Mouse (Mus musculus) frontal cortex, postnatal 25 days (tissue): ENCODE results near the gene Tekt3.
A peak's percentile ranks its signal among the peaks of the same experiment; 100 is the strongest.

Source experiments
- DNase-seq, 2 experiments: peaks; one replicate each; pipeline ENCODE4 v3.0.0; 2022; ENCODE audit warnings: low spot score in 2 of 2

Tekt3 gene

DNA sequence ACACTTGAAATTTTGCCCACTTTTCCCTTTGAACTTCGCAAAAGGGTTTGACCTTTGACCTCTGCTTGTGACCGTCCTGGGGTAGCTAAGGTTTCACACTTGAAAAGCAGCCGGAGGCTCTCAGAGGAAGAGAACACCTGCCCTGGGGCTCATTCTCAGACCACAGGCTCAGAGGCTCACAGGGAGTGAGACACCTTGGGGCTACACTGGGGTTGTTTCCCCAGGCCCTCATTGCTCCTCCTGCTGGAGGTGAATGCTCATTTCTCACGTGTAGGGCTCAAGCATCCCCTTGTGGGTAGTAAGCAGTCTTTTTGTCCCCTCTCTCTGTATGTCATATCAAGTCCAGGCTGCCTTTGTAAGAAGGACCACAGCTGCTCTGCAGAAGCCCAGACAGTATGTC, 62.9 kb downstream of the Tekt3 start:
- DNase-seq: no peak

DNA sequence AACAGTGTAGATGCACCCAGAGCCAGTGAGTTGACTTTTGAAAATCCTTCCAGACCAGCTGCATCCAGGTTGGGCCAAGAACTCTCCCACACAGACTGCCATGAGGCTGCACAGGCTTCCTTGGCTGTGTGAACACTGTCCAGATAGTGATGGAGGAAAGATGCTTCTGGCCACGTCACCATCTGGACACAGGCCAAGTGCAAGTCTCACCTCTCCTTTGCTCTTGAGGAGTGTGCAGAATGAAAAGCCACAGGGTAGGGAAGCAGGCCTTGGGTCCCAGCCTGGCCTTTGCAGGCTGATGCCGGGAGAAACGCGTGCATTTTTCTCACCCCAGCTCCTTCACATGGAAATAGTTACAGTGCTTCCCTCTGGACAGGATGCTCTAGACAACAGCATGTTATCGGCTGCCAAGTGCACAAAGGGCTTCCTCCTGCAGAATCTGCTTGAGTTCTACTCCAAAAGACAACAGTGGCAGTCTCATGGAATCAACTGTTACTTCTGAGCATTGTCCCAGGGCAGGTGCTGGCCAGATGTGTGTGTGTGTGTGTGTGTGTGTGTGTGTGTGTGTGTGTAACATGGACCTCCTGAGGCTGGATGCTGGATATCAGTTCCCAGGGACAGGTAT, 64.5 kb downstream of the Tekt3 start:
- DNase-seq: no peak

- no peak for DNase-seq
These were observed 65.5 kb downstream of the Tekt3 start for GRCm38 (mm10) chr11:63126976-63127375.

DNA sequence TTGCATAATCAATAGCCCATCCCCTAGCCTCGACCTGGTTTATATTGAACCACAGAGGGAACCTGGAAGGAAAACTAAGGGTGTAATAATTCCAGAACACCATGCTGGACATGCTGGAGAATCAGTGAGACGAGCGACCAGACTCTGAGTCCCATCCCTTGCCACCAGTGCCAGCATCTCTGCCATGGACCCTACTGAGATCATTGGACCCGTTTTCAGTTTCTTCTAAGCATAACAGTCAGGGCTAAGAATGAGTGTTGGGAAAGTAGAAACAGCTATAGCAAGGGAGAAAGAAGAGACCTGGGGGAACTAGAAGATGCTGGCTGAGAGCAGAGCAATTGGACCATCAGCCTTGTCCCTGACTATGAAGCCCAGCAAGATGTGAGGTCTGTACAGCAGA, 66.1 kb downstream of the Tekt3 start:
- no peak for DNase-seq

GRCm38 (mm10) chr11:63128784-63129183, 67.3 kb downstream of the Tekt3 start, which contains the start of gene Pmp22:
TSS of gene Pmp22 (plus strand) at chr11:63128982.
- no peak for DNase-seq

DNA sequence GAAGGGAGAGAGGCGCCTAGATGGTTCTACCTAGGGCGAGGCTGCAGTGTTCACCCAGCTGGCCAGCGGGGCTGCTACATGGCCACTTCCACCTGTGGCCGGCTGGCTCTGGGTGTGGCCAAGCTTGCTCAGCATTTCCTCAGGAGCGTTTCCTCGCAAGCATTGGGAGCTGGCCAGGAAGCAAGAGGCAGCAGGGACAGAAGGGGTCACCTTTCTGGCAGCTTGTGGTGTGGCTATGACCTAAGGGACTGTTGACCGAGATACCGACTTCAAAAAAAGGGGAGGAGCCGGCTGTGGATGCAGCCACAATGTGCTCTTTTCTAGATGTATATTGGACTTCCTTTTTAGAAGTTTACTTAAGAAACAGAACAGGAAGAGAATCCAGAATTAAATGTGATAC, 67.9 kb downstream of the Tekt3 start:
- no peak for DNase-seq

GRCm38 (mm10) chr11:63129840-63130239, 68.4 kb downstream of the Tekt3 start:
- DNase-seq: no peak

DNA sequence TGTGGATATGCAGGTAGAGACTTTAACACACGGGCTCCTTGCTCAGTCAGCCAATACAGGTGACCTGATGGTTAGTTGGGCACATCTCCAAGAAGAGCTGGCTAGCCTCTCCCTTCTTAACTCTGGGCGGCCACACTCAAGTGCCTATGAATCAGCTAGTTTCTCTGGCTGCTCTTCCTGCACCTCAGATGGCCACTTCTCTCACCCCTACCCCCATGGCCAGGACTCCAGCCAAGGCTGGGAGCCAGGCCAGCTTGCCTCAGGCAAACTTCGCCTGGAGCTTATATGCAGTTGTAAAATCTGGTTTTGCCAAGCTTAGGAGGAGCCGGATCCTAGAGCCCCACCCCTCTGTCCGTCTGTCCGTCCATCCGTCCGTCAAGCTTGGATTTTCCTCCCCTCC, 69.0 kb downstream of the Tekt3 start:
- no peak for DNase-seq

DNA sequence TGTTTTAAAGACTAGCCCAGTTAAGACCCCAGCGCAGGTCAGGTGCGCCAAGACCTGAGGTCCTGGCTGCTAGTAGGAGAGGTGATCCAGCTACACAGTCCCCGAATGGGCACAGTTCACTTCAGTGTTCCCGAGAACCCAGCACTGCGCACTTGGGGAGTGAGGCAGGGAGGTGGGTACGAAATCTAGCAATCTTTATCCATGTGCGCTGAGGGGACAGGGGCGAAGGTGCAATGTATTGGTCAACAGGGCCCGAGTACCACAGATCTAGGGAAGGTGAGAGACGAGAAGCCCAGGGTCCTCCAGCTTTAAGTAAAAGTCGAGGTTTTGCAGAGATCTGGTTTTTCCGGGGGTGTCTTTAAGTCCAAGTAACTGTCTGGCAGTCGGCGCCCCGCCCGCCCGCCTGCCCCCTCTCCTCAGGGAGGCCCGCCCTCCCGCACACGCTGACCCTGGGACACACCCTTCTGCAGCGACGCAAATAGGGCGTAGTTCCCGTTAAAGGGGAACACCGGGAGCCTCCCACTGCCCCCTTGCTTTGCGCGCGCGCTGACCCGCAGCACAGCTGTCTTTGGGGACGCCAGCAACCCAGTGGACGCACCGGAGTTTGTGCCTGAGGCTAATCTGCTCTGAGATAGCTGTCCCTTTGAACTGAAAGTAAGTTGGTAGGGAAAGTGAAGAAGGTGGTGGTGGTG, 69.7 kb downstream of the Tekt3 start:
- DNase-seq: no peak

- DNase-seq: no peak
These were observed 70.2 kb downstream of the Tekt3 start for GRCm38 (mm10) chr11:63131693-63132040.

DNA sequence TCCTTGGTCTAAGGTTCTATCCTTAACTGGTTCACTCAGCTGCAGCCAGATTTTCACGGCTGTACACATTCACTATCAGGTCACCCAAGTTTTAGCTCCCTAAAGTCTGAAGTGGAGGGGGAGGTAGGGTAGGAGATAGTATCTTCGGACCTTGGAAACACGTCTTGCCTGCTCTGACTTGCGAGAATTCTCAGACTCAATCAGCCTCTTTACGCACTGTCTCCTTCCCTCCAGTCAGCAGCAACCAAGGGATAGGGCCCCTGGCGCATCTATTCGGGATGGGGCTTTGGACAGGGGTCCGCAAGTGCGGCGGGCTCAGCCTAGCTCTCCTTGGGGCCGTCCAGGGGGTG, 70.7 kb downstream of the Tekt3 start:
- no peak for DNase-seq

DNA sequence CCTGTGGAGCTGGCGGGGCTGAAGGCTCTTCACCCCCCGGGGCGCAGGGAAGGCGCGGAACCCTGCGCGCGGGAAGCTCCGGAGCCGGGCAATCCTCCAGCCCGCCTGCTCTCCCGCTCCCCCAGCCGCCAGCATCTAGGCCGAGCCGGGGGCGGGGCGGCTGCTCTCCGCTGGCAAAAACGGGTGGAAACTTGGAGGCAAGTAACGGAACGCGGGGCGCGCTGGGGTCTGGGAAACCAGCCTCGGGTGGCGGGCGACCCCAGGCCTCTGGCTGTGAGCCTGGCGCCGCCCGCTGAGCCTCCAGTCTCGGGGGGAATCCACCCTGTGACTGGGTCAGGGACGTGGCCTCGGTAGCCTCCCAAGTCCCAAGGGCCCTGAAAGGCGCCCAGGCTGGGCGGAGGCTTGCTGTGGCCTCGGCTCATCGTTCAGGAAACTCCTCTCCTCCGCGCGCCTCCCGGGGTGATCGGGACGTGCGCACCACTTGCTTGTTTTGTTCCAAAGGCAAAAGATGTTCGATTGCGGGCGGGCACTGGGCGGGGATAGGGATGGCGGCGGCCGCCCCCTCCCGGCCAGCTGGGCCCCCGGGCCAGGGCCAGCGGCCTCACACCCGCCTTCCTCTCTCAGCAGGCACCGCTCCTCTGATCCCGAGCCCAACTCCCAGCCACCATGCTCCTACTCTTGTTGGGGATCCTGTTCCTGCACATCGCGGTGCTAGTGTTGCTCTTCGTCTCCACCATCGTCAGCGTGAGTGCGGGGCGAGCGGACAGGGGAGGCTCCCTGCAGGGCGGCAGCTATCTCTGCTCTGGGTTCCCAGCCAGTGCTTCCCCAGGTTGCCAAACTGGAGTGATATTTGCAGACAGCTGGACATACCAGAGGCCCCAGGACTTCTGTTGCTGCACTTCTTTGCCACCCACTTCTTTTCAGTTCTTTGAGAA, 71.3 kb downstream of the Tekt3 start:
- DNase-seq: peak; percentile 38 to 59

DNA sequence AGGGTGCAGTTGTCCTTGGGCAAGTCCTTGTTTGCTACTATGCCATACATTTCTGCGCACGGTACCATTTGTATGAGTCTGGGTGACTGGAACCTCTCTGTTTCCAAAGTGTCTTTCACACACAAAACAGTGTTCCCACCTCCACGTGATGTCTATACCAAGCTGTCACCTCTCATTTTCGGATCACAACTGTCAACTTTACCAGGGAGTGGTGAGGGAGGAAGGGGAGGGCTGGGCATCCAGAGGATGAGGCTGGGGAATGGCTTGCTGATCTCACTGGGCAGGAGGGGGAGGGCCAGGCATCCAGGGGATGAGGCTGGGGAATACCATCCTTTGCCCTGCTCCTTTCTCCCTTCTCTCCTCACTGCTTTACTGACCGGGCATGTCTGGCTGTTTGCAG, 72.6 kb downstream of the Tekt3 start:
- no peak for DNase-seq

DNA sequence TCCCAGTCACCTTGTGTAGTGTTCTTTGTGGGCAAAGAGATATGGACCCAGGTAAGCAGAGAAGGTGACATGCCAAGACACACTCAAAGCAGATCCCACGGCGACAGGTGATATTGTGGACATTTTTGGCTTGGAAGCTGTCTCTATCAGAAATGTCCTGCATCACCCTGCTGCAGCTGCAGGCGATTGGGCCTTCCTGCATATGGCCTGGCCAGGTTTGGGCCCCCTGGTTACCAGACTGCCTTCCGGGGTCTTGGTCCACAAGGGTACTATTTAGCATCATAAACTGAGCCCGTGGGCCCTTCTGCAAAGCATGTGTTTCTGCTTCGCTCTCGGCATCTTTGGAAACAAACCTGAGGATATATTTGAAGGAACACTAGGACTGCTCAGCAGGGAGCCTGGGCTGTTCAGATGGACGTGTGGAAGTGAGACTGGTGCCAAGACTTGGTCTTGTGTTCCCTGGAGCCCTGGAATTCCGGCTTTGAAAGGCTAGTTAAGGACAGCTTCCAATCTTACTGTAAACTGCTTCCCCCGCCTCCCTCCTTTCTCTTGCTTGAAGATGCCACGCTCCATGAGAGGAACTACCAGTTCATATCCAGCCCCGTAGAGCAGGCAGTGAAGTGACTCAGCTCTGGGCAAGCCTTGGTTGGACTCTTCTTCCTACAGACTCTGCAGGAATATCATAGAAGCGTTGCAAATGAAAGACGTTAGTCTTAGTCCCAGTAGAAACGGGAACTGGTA, 73.5 kb downstream of the Tekt3 start:
- no peak for DNase-seq

- DNase-seq: peak; percentile 95 to 96
These were observed 74.2 kb downstream of the Tekt3 start for GRCm38 (mm10) chr11:63135622-63136021.

- no peak for DNase-seq
These were observed 74.8 kb downstream of the Tekt3 start for GRCm38 (mm10) chr11:63136205-63136604.

DNA sequence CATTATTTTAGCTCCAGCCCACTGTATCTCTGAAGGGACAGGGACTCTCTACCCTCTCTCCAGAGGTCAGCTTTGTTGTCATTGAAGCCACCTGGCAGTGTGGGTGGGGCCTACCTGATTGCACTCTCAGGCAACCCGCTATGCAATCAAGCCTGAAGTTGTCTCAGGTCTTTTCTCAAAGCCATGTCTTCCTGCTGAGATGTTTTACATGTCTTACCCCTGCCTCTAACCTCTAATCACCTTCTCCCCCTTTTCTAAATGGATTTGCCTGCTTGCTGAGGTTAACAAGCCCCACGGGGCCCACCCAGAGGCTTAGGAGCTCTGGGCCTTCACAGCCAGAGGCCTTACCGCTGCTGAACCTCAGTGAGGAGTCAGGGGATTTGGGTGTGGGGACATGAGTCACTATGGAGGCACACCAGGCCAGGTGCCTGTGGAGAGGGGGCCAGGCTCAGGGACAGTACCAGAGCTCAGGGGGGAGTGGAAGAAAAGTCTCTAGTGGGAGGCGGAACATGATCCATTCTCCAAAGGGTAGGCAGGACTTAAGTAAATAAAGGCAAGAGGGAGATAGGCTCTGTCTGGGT, 75.5 kb downstream of the Tekt3 start:
- DNase-seq: no peak

DNA sequence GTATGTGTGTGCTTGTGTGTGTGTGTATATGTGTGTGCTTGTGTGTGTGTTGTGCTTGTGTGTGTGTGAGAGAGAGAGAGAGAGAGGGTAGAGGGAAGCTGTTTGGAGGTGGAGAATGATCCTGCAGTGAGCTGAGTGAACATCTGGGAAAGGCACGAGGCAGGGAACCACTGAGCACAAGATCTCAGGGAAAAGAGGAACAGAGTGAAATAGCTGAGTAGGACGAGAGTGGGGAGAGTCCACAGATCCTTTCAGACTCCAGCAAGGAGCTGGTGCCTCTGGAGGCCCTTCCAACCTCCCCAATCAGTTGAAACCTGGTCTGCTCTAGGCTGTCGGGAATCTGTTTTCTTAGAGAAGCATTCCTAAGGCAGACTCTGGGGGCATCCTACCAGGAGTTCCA, 77.3 kb downstream of the Tekt3 start:
- no peak for DNase-seq

- no peak for DNase-seq
These were observed 80.9 kb downstream of the Tekt3 start for GRCm38 (mm10) chr11:63142311-63142710.

DNA sequence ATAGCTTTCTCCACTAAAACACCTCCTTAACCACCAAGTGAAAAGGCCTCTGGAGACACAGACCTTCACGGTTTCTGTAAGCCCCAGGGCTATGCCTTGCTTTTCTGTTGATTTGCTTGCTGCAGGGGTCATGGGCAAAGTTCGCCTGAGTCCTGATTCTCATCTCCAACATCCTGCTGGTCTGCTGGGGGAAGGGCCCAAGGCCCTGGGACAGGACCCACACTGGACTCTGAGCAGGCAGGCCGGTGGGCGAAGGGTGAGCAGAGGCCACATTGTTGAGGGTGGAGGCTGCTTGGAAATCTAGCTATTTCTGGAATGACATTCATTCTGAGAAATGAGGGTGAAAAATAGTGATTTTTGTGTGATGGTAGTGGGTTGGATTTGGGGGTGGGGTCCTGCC, 81.4 kb downstream of the Tekt3 start:
- no peak for DNase-seq

- DNase-seq: no peak
These were observed 82.0 kb downstream of the Tekt3 start for GRCm38 (mm10) chr11:63143486-63143885.
